Mouse (Mus musculus) megakaryocyte-erythroid progenitor cell, adult 5 weeks (primary cell): ENCODE measurements around the gene Gm44511. TPM values are rescaled to one million over a fixed set of nuclear protein-coding genes. Genes with fewer than 3 reads are reported as not detected.

Source experiments
- polyA plus RNA-seq: library from polyadenylated mRNA; stranded (reverse); fragments of >175 nt; gene quantifications from 2 replicates; pipeline ENCODE4 v1.2.3, GENCODE M21; 2012

Gene Gm44511
- polyA plus RNA-seq, result 0.17 and 0.31 TPM in 2 replicates

GRCm38 (mm10) chr6:128826132-128826531 is at the start of gene Gm44511, which contains the start of gene Klrb1b:
Gm44511 (minus strand) TSS chr6:128826315.
Klrb1b (minus strand) TSS chr6:128826331.

DNA sequence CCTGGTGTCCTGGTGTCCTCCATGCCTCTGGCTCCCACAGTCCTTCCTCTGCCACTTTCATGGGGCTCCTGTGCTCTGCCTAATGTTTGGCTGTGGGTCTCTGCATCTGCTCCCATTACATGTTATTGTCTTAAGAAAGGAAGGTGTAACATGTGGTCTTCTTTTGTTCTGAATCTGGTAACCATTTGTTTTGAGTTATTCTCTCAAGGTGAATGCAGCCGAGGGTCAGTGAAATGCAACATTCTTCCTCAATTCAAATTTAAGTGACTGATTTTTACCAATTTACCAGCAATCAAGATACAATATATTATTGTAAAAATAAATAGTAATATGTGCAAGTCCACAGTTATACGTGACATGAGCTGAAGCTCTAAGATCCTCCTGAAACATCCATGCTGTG is 37.0 kb downstream of the Gm44511 start, which contains the start of gene Klrb1c:
Klrb1c (minus strand) TSS at position 101 of the 400 bp plus-strand sequence.

Other genes starting within 250 kb of the Gm44511 start
- gene A2ml1, start 244.7 kb downstream of the Gm44511 start, polyA plus RNA-seq, result not detected in 2 replicates
- not detected in 2 replicates for gene Klrb1a, start 202.8 kb downstream of the Gm44511 start, polyA plus RNA-seq
- gene Clec2h, start 163.9 kb downstream of the Gm44511 start, polyA plus RNA-seq, result not detected in 2 replicates
- gene Klrb1, start 103.3 kb downstream of the Gm44511 start, polyA plus RNA-seq, result not detected in 2 replicates
- 0.11 TPM in 1 of 2 replicates, not detected in the other for gene Klrb1c, start 37.1 kb downstream of the Gm44511 start, polyA plus RNA-seq
- not detected in 2 replicates for gene Klrb1b, start within 50 bp of the Gm44511 start, polyA plus RNA-seq
- gene Clec2i, start 61.3 kb upstream of the Gm44511 start, polyA plus RNA-seq, result 0.35 and 0.40 TPM in 2 replicates
- gene BC035044, start 64.8 kb upstream of the Gm44511 start, polyA plus RNA-seq, result 6.7 and 10.4 TPM in 2 replicates
- not detected in 2 replicates for gene Clec2g, start 108.1 kb upstream of the Gm44511 start, polyA plus RNA-seq
- 0.70 and 1.3 TPM in 2 replicates for gene Klrb1f, start 219.6 kb upstream of the Gm44511 start, polyA plus RNA-seq